Mouse (Mus musculus) midbrain, postnatal 0 days (tissue): Measurements from ENCODE around the gene Marf1. TPM values are rescaled to one million over a fixed set of nuclear protein-coding genes. Genes with fewer than 3 reads are reported as not detected.
"Not testable (repeated sequence)": the region's sequence is repeated elsewhere in the genome, so short reads cannot be mapped to it uniquely, and the experiment has no call there.

Experiments used
- ATAC-seq: fragments of 200-750 bp; cut with Nextera tagmentation; 2 replicates; pipeline ENCODE4 v1.8.0; 2017; ENCODE audit warnings: moderate number of reproducible peaks, mild to moderate bottlenecking, moderate TSS enrichment, moderate library complexity; ENCODE audit not compliant: low FRiP score
- DNase-seq: peaks from one replicate; pipeline ENCODE4 v3.0.0-alpha.2; 2015; ENCODE audit warnings: low spot score
- H3K27ac ChIP-seq: fragments of 300-500 bp; sonication (generic); 2 replicates; pipeline ENCODE4 v1.5.1; 2014; ENCODE audit warnings: low read depth, mild to moderate bottlenecking, low read length, mixed read lengths
- H3K27me3 ChIP-seq: fragments of 300-500 bp; sonication (generic); 2 replicates; pipeline ENCODE4 v1.6.1; 2014; ENCODE audit warnings: low read length, control low read depth, mixed read lengths; ENCODE audit not compliant: insufficient read depth
- H3K36me3 ChIP-seq: fragments of 300-500 bp; sonication (generic); 2 replicates; pipeline ENCODE4 v1.6.1; 2014; ENCODE audit warnings: low read length, control low read depth, mixed read lengths; ENCODE audit not compliant: insufficient read depth
- H3K4me1 ChIP-seq: fragments of 300-500 bp; sonication (generic); 2 replicates; pipeline ENCODE4 v1.6.1; 2014; ENCODE audit warnings: mild to moderate bottlenecking, control low read depth, antibody characterized with exemption, low read length, mixed read lengths; ENCODE audit not compliant: insufficient read depth
- H3K4me2 ChIP-seq: fragments of 300-500 bp; sonication (generic); 2 replicates; pipeline ENCODE4 v1.6.1; 2014; ENCODE audit warnings: low read depth, mild to moderate bottlenecking, low read length, mixed read lengths; ENCODE audit not compliant: poor library complexity, severe bottlenecking
- H3K4me3 ChIP-seq: fragments of 300-500 bp; sonication (generic); 2 replicates; pipeline ENCODE4 v1.5.1; 2014; ENCODE audit warnings: low read depth, mild to moderate bottlenecking, low read length, moderate library complexity
- H3K9ac ChIP-seq: fragments of 300-500 bp; sonication (generic); replicated peaks from 2 replicates; pipeline ENCODE4 v1.6.1; 2014; ENCODE audit warnings: mild to moderate bottlenecking, low read length, moderate library complexity, mixed read lengths; ENCODE audit not compliant: poor library complexity, severe bottlenecking
- H3K9me3 ChIP-seq: fragments of 300-500 bp; sonication (generic); 2 replicates; pipeline ENCODE4 v1.6.1; 2016; ENCODE audit warnings: low read length, control low read depth
- CTCF ChIP-seq: IDR thresholded peaks from 2 replicates; pipeline ENCODE4 v1.5.1; 2016; ENCODE audit warnings: antibody characterized with exemption, mild to moderate bottlenecking
- WGBS: fragments of 180-500 bp; shearing (Covaris S2); extraction: QIAGEN DNeasy Blood & Tissue Kit; methylation state at CpG from one replicate; pipeline ENCODE4 v1.1.7; 2014; 5-methylcytosine and 5-hydroxymethylcytosine counted together
- polyA plus RNA-seq: library from polyadenylated mRNA; unstranded; fragments of >200 nt; fragmentation: Nextera tagmentation; extraction: Ambion mirVana; gene quantifications from 2 replicates; pipeline ENCODE4 v1.2.1, GENCODE M21; 2015
- total RNA-seq: library from RNA; depleted of rRNA; stranded (reverse); fragments of >200 nt; gene quantifications from 2 replicates; pipeline ENCODE4 v1.2.3, GENCODE M21; 2014

The Marf1 gene
- total and polyA plus RNA-seq, 2 experiments from 2014 or later = 9.4 to 24.0 TPM

- Histone ChIP-seq H3K36me3 (no peaks in the 10 kb centered on the region), H3K4me3 (no peak overlapping the region), H3K9me3 (no peaks in the 10 kb centered on the region), H3K27ac (no peak overlapping the region), H3K9ac (no peak overlapping the region), H3K4me1 (peaks cover 4% of the 10 kb centered on the region; the same call in 1 of the 2 replicates), H3K4me2 (no peak overlapping the region), H3K27me3 (no peaks in the 10 kb centered on the region)
- no peak for DNase-seq
- no peak for ATAC-seq
- 71% methylated on average over 1 of the region's 1 CpGs for WGBS
- no peak for TF ChIP-seq CTCF
Measured at GRCm38 (mm10) chr16:14160941-14161340, 2.2 kb downstream of the Marf1 start.

GRCm38 (mm10) chr16:14159746-14160131 lies 3.4 kb downstream of the Marf1 start:
- ATAC-seq (peak; percentile 53), DNase-seq (peak; percentile 92)
- H3K36me3 ChIP-seq = no peaks in the 10 kb centered on the region
- peak; percentile 95 for TF ChIP-seq CTCF
- H3K27ac ChIP-seq = peak overlapping the region; percentile 96
- H3K27me3 ChIP-seq = no peaks in the 10 kb centered on the region
- peak overlapping the region; percentile 71 for H3K4me3 ChIP-seq
- under 1% methylated on average over 10 of the region's 10 CpGs for WGBS
- peak overlapping the region; percentile 76 for H3K9ac ChIP-seq
- peaks cover 4% of the 10 kb centered on the region; the same call in 1 of the 2 replicates for H3K4me1 ChIP-seq
- H3K4me2 ChIP-seq = peak overlapping the region; percentile 54
- H3K9me3 ChIP-seq = no peaks in the 10 kb centered on the region

- no peaks in the 10 kb centered on the region for H3K27me3 ChIP-seq
- peak overlapping the region; percentile 96 for H3K27ac ChIP-seq
- H3K36me3 ChIP-seq = no peaks in the 10 kb centered on the region
- H3K9ac ChIP-seq = peak overlapping the region; percentile 76
- H3K9me3 ChIP-seq = no peaks in the 10 kb centered on the region
- WGBS = under 1% methylated on average over 47 of the region's 58 CpGs
- ATAC-seq (peak; percentile 98), DNase-seq (peak; percentile 99)
- H3K4me2 ChIP-seq = peak overlapping the region; percentile 73
- TF ChIP-seq CTCF = peak; percentile 33; the same call in 1 of the 2 replicates
- H3K4me1 ChIP-seq = peaks cover 4% of the 10 kb centered on the region; the same call in 1 of the 2 replicates
- peak overlapping the region; percentile 71 for H3K4me3 ChIP-seq
Measured at GRCm38 (mm10) chr16:14158936-14159745, 4.0 kb downstream of the Marf1 start.

- peak overlapping the region; percentile 96 for H3K27ac ChIP-seq
- 9% methylated on average over 7 of the region's 7 CpGs for WGBS
- H3K36me3 ChIP-seq = no peaks in the 10 kb centered on the region
- H3K4me1 ChIP-seq = peaks cover 4% of the 10 kb centered on the region; the same call in 1 of the 2 replicates
- TF ChIP-seq CTCF = 0 out of 2 replicates have a peak, but pooled peaks have one; percentile 13
- no peaks in the 10 kb centered on the region for H3K27me3 ChIP-seq
- no peak for DNase-seq
- peak overlapping the region; percentile 71 for H3K4me3 ChIP-seq
- H3K4me2 ChIP-seq = peak overlapping the region; percentile 73
- no peaks in the 10 kb centered on the region for H3K9me3 ChIP-seq
- H3K9ac ChIP-seq = peak overlapping the region; percentile 76
- no peak for ATAC-seq
Measured at GRCm38 (mm10) chr16:14158536-14158935, 4.6 kb downstream of the Marf1 start.

GRCm38 (mm10) chr16:14156312-14156711 lies 6.8 kb downstream of the Marf1 start:
- peaks cover 4% of the 10 kb centered on the region; the same call in 1 of the 2 replicates for H3K4me1 ChIP-seq
- no peak overlapping the region for H3K4me3 ChIP-seq
- H3K27me3 ChIP-seq = no peaks in the 10 kb centered on the region
- peaks cover 12% of the 10 kb centered on the region for H3K36me3 ChIP-seq
- H3K4me2 ChIP-seq = no peak overlapping the region
- TF ChIP-seq CTCF = no peak
- no peak for ATAC-seq
- no peaks in the 10 kb centered on the region for H3K9me3 ChIP-seq
- no peak overlapping the region for H3K9ac ChIP-seq
- DNase-seq = no peak
- no peak overlapping the region for H3K27ac ChIP-seq
- WGBS = 95% methylated on average over 6 of the region's 6 CpGs

- H3K4me3 ChIP-seq, ATAC-seq, DNase-seq, H3K9ac ChIP-seq, H3K27me3 ChIP-seq, H3K9me3 ChIP-seq, H3K4me2 ChIP-seq, H3K4me1 ChIP-seq, H3K27ac ChIP-seq: not testable (repeated sequence)
- WGBS = 85% methylated on average over 1 of the region's 2 CpGs
- peaks cover 12% of the 10 kb centered on the region for H3K36me3 ChIP-seq
Measured at GRCm38 (mm10) chr16:14155638-14156037, 7.5 kb downstream of the Marf1 start.
